Mouse (Mus musculus) forebrain, postnatal 0 days (tissue): ENCODE measurements around the gene Apoe. TPM values are rescaled to one million over a fixed set of nuclear protein-coding genes. Genes with fewer than 3 reads are reported as not detected.

ENCODE experiments used
- ATAC-seq: fragments of 200-750 bp; cut with Nextera tagmentation; 2 replicates; pipeline ENCODE4 v1.8.0; 2017; ENCODE audit warnings: mild to moderate bottlenecking, moderate library complexity
- DNase-seq: peaks from one replicate; pipeline ENCODE4 v3.0.0-alpha.2; 2015
- H3K27ac ChIP-seq: fragments of 300-500 bp; sonication (generic); 2 replicates; pipeline ENCODE4 v1.5.1; 2014; ENCODE audit warnings: low read depth, mild to moderate bottlenecking, antibody characterized with exemption, low read length, moderate library complexity, mixed read lengths
- H3K27me3 ChIP-seq: fragments of 300-500 bp; sonication (generic); 2 replicates; pipeline ENCODE4 v1.6.1; 2014; ENCODE audit warnings: mild to moderate bottlenecking, low read length, mixed read lengths; ENCODE audit not compliant: insufficient read depth
- H3K36me3 ChIP-seq: fragments of 300-500 bp; sonication (generic); 2 replicates; pipeline ENCODE4 v1.6.1; 2014; ENCODE audit warnings: mild to moderate bottlenecking, moderate library complexity; ENCODE audit not compliant: insufficient read depth
- H3K4me1 ChIP-seq: fragments of 300-500 bp; sonication (generic); 2 replicates; pipeline ENCODE4 v1.6.1; 2014; ENCODE audit warnings: antibody characterized with exemption; ENCODE audit not compliant: insufficient read depth
- H3K4me2 ChIP-seq: fragments of 300-500 bp; sonication (generic); 2 replicates; pipeline ENCODE4 v1.6.1; 2014; ENCODE audit warnings: low read depth, mild to moderate bottlenecking, moderate library complexity
- H3K4me3 ChIP-seq: fragments of 300-500 bp; sonication (generic); 2 replicates; pipeline ENCODE4 v1.5.1; 2014; ENCODE audit warnings: low read depth, low read length, mixed read lengths
- H3K9ac ChIP-seq: fragments of 300-500 bp; sonication (generic); 2 replicates; pipeline ENCODE4 v1.6.1; 2014; ENCODE audit warnings: mild to moderate bottlenecking
- H3K9me3 ChIP-seq: fragments of 300-500 bp; sonication (generic); 2 replicates; pipeline ENCODE4 v1.6.1; 2016; ENCODE audit warnings: low read length
- CTCF ChIP-seq: sonication (generic); IDR thresholded peaks from 2 replicates; pipeline ENCODE4 v1.5.1; 2016; ENCODE audit warnings: antibody characterized with exemption, control low read depth, low read depth
- WGBS: fragments of 180-500 bp; shearing (Covaris S2); extraction: QIAGEN DNeasy Blood & Tissue Kit; methylation state at CpG from one replicate; pipeline ENCODE4 v1.1.7; 2014; 5-methylcytosine and 5-hydroxymethylcytosine counted together
- polyA plus RNA-seq: library from polyadenylated mRNA; unstranded; fragments of >200 nt; fragmentation: Nextera tagmentation; extraction: Ambion mirVana; gene quantifications from 2 replicates; pipeline ENCODE4 v1.2.1, GENCODE M21; 2015
- total RNA-seq: library from RNA; depleted of rRNA; stranded (reverse); fragments of >200 nt; gene quantifications from 2 replicates; pipeline ENCODE4 v1.2.3, GENCODE M21; 2014; rRNA removed

The Apoe gene
- 1,116 and 1,436 TPM in 2 replicates for total RNA-seq
- polyA plus RNA-seq: 1,283 and 1,495 TPM in 2 replicates

GRCm38 (mm10) chr7:19698907-19699826, at the start of gene Apoe:
Apoe (minus strand) TSS chr7:19699188.
- 1% methylated on average over 20 of the region's 20 CpGs for WGBS
- Histone ChIP-seq H3K9me3 (no peaks in the 10 kb centered on the region), H3K9ac (peak within 1 kb of the TSS; percentile 44), H3K4me3 (peak within 1 kb of the TSS; percentile 34), H3K4me2 (peak within 1 kb of the TSS; percentile 53), H3K36me3 (peaks cover 6% of the 10 kb centered on the region), H3K4me1 (no peaks in the 10 kb centered on the region), H3K27ac (peak within 1 kb of the TSS; percentile 50), H3K27me3 (no peaks in the 10 kb centered on the region)
- ATAC-seq (peak; percentile 77), DNase-seq (peak; percentile 67)
- peak; percentile 11; the same call in 1 of the 2 replicates for TF ChIP-seq CTCF

DNA sequence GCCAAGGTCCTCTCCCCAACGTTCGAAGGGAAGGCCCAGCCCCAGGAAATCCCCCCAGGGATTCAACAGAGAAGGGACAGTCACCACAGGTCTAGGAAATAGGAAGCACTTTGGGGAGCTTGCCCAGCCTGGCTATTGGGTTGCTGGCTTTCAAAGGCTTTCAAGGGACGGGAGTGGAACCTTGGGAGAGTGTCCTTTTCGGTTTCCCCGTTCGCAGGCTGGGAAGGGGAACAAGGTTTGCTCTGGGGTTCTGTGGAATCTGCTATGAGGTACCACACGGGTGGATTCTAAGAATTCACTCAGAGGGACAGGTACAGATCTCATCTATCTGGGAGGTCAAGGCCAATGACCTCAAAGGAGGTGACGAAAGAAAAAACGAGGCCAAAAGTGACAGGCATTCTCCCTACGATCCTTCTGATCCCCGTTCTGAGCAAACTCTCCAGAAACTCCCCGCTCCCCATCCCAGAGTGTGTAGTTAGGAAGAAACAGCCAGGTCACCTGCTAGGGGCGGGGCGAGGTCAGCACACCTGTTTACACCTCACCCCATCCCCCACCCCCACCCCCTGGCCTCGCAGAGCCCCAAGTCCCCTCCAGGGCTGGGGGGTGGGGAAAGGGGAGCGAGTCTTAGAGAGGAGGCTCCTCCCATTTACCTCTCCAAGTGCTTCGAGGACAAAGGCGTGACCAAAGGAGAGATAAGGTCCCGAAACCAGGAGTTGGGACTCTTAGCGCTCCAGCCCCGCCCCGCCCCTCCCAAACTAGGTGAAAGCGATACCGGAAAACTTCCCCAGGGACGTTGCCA, 48.6 kb upstream of the Apoe start:
- DNase-seq: no peak

GRCm38 (mm10) chr7:19746426-19747201, 47.6 kb upstream of the Apoe start:
- Histone ChIP-seq H3K4me3 (no peak overlapping the region), H3K27me3 (no peaks in the 10 kb centered on the region), H3K4me2 (peak overlapping the region; percentile 85), H3K36me3 (peaks cover 10% of the 10 kb centered on the region), H3K9me3 (no peaks in the 10 kb centered on the region), H3K4me1 (peaks cover 21% of the 10 kb centered on the region), H3K27ac (no peak overlapping the region), H3K9ac (peak overlapping the region; percentile 86; the same call in 1 of the 2 replicates)
- TF ChIP-seq CTCF: no peak
- ATAC-seq (no peak), DNase-seq (peak; percentile 19)
- WGBS: 46% methylated on average over 6 of the region's 6 CpGs

More for the DNA sequence above, 48.6 kb upstream of the Apoe start:
- H3K9ac ChIP-seq: peak overlapping the region; percentile 86
- WGBS: 12% methylated on average over 25 of the region's 25 CpGs
- no peak for TF ChIP-seq CTCF
- no peaks in the 10 kb centered on the region for H3K9me3 ChIP-seq
- H3K27me3 ChIP-seq: no peaks in the 10 kb centered on the region
- ATAC-seq: no peak
- H3K4me3 ChIP-seq: peak overlapping the region; percentile 75
- peak overlapping the region; percentile 85 for H3K4me2 ChIP-seq
- peaks cover 10% of the 10 kb centered on the region for H3K36me3 ChIP-seq
- H3K27ac ChIP-seq: no peak overlapping the region
- H3K4me1 ChIP-seq: peaks cover 21% of the 10 kb centered on the region

GRCm38 (mm10) chr7:19745971-19746370, 47.0 kb upstream of the Apoe start:
- no peak for TF ChIP-seq CTCF
- ATAC-seq: no peak
- H3K9ac ChIP-seq: no peak overlapping the region
- H3K27ac ChIP-seq: no peak overlapping the region
- 85% methylated on average over 8 of the region's 10 CpGs for WGBS
- no peaks in the 10 kb centered on the region for H3K27me3 ChIP-seq
- peaks cover 21% of the 10 kb centered on the region for H3K4me1 ChIP-seq
- H3K4me3 ChIP-seq: no peak overlapping the region
- H3K4me2 ChIP-seq: no peak overlapping the region
- no peaks in the 10 kb centered on the region for H3K9me3 ChIP-seq
- no peak for DNase-seq
- peaks cover 10% of the 10 kb centered on the region for H3K36me3 ChIP-seq

- Histone ChIP-seq H3K27me3 (no peaks in the 10 kb centered on the region), H3K27ac (no peak overlapping the region), H3K36me3 (peaks cover 14% of the 10 kb centered on the region), H3K9ac (no peak overlapping the region), H3K4me3 (no peak overlapping the region), H3K4me1 (peaks cover 16% of the 10 kb centered on the region), H3K4me2 (no peak overlapping the region), H3K9me3 (no peaks in the 10 kb centered on the region)
- TF ChIP-seq CTCF: no peak
- ATAC-seq (no peak), DNase-seq (no peak)
- 80% methylated on average over 14 of the region's 14 CpGs for WGBS
These were observed 45.8 kb upstream of the Apoe start for GRCm38 (mm10) chr7:19744590-19745385.

DNA sequence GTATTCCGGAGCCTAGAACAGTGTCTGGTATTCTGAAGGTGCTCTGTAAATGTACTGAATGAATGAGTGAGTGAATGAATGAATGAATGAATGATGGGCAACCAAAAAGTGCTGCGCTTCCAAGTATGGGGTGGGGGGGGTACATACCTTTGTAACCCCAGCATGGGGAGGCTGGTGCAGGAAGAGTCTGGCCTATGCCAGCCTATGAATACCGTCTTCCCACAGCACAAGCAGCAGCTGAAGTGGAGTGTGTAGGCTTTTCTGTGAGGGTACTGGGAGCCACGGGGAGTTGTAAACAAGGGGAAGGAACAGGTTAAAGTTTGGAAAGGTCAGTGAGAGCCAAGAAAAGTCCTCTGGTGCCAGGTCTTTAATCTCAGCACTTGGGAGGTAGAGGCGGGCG, 44.8 kb upstream of the Apoe start:
- no peak for DNase-seq
- H3K4me3 ChIP-seq: no peak overlapping the region
- ATAC-seq: no peak
- 86% methylated on average over 6 of the region's 6 CpGs for whole genome bisulfite sequencing
- no peaks in the 10 kb centered on the region for H3K27me3 ChIP-seq
- no peaks in the 10 kb centered on the region for H3K9me3 ChIP-seq
- no peak for TF ChIP-seq CTCF
- H3K4me1 ChIP-seq: peaks cover 16% of the 10 kb centered on the region
- H3K4me2 ChIP-seq: no peak overlapping the region
- H3K9ac ChIP-seq: no peak overlapping the region
- H3K36me3 ChIP-seq: peaks cover 14% of the 10 kb centered on the region
- H3K27ac ChIP-seq: no peak overlapping the region
